Mouse (Mus musculus): ENCODE results near the gene Casd1. TPM values are rescaled to one million over a fixed set of nuclear protein-coding genes. Genes with fewer than 3 reads are reported as not detected.
"Not testable (repeated sequence)": the region's sequence is repeated elsewhere in the genome, so short reads cannot be mapped to it uniquely, and the experiment has no call there.

The Casd1 gene
- polyA plus RNA-seq, 1 experiment from 2014 or later = 58.6 TPM

DNA sequence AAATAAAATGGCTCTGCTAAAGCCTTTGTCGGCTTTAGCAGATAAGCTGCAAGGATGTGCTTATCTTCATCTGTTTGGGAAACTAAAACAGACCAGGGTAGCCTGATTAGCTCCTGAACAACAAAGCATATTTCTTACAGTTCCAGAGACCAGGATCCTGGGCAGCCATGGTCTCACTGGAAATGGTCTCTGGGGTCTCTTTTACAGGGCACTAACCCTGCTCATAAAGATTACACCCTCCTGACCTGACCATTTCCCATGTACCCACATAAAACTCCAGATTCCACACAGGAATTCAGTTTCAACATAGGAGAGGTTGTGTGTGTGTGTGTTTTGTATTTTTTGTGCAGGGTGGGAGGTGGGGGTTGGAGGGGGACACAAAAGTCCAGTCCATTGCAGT, 34.2 kb downstream of the Casd1 start:
- no peak for ATAC-seq (ENCODE audit: low read depth)
- H3K4me3 ChIP-seq (ENCODE audit: low read depth, low read length) = no peak overlapping the region
- 62% methylated on average over 1 of the region's 1 CpGs for WGBS
- no peak overlapping the region for H3K27ac ChIP-seq (ENCODE audit: low read depth, low read length)
- no peaks in the 10 kb centered on the region for H3K9me3 ChIP-seq (ENCODE audit: control insufficient read depth, low read length)
- H3K27me3 ChIP-seq (ENCODE audit: control insufficient read depth, insufficient read depth, low read length) = no peaks in the 10 kb centered on the region
- no peak overlapping the region for H3K9ac ChIP-seq (replicated peaks; ENCODE audit: low read depth, low read length)
- H3K4me1 ChIP-seq (ENCODE audit: control insufficient read depth, insufficient read depth, low read length) = no peaks in the 10 kb centered on the region
- no peaks in the 10 kb centered on the region for H3K36me3 ChIP-seq (ENCODE audit: control insufficient read depth, insufficient read depth, low read length)
- H3K4me2 ChIP-seq (ENCODE audit: low read depth, low read length) = no peak overlapping the region

DNA sequence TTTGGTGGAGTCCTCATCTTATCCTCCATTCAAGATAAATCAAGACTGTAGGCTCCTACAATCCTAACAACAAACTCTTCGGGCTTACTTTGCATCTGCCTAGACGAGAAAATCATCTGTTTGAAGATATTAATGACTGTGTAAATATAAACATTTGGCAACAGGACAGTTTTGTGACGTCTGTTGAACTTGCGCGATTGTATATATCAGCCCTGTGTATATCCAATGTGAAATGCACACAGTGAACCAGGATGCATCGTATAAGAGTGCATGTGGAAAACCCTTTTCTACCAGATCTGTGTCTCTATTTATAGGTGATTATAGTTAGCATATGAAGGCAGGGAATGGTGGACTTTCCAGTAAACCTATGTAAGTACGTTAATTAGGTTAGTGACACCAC, 41.4 kb downstream of the Casd1 start:
- no peaks in the 10 kb centered on the region for H3K9me3 ChIP-seq (ENCODE audit: control insufficient read depth, low read length)
- no peaks in the 10 kb centered on the region for H3K27me3 ChIP-seq (ENCODE audit: control insufficient read depth, insufficient read depth, low read length)
- H3K9ac ChIP-seq (replicated peaks; ENCODE audit: low read depth, low read length) = no peak overlapping the region
- H3K4me3 ChIP-seq (ENCODE audit: low read depth, low read length) = no peak overlapping the region
- no peaks in the 10 kb centered on the region; the same call in 1 of the 2 replicates for H3K36me3 ChIP-seq (ENCODE audit: control insufficient read depth, insufficient read depth, low read length)
- no peak overlapping the region for H3K27ac ChIP-seq (ENCODE audit: low read depth, low read length)
- H3K4me2 ChIP-seq (ENCODE audit: low read depth, low read length) = no peak overlapping the region
- 95% methylated on average over 7 of the region's 7 CpGs for WGBS
- H3K4me1 ChIP-seq (ENCODE audit: control insufficient read depth, insufficient read depth, low read length) = no peaks in the 10 kb centered on the region
- no peak for ATAC-seq (ENCODE audit: low read depth)

DNA sequence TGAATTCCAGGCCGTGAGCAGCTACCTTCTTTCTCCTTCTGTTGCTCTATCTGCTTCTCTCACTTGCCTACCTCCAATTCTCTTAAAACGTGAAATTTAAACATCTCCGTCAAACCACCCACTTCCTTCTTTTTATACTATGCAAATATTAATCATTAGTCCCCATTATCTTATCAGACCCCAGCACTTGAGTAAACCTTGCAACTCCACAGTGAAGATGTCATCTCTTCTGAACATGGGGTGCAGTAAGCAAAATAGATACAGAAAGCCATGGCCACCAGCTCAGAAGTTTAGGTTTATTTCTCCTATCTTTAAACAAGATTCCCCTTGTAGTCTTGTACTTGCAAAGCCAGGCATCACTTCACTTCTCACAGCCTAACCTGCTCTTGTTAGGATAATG, 46.7 kb downstream of the Casd1 start:
- 91% methylated on average over 3 of the region's 3 CpGs for WGBS

DNA sequence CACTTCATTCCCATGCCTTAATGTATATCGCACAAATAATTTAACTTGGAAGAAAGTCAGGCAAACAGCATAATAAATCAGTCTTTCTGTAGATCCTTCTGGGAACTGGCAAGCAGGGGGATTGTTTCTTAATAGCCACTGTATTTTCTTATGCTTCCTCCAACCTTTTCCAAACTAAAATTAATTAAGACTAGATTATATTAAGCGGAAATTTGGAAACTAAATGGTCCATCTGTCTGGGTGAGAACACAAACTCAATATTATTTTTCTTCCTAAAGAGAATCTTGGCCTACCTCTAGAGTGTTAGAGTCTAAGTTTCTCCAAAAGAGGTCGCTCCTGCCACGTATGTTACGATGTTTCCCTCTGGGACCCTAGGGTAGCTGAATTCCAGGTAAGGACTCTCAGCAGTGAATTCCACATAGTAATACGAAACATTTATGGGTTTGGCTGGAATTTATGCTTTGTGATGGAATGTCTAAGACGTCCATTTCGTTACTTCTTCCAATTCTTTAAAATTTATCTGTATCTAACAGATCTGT, 52.0 kb downstream of the Casd1 start:
- Histone ChIP-seq H3K36me3 (ENCODE audit: control insufficient read depth, insufficient read depth, low read length) (no peaks in the 10 kb centered on the region), H3K9ac (replicated peaks; ENCODE audit: low read depth, low read length) (no peak overlapping the region), H3K27ac (ENCODE audit: low read depth, low read length) (no peak overlapping the region), H3K27me3 (ENCODE audit: control insufficient read depth, insufficient read depth, low read length) (no peaks in the 10 kb centered on the region), H3K4me2 (ENCODE audit: low read depth, low read length) (no peak overlapping the region), H3K9me3 (ENCODE audit: control insufficient read depth, low read length) (no peaks in the 10 kb centered on the region), H3K4me3 (ENCODE audit: low read depth, low read length) (no peak overlapping the region), H3K4me1 (ENCODE audit: control insufficient read depth, insufficient read depth, low read length) (no peaks in the 10 kb centered on the region)
- no peak for ATAC-seq (ENCODE audit: low read depth)
- 77% methylated on average over 8 of the region's 8 CpGs for WGBS

More for the DNA sequence above, 46.7 kb downstream of the Casd1 start:
- no peak overlapping the region for H3K27ac ChIP-seq (ENCODE audit: low read depth, low read length)
- H3K4me2 ChIP-seq (ENCODE audit: low read depth, low read length) = no peak overlapping the region
- H3K9ac ChIP-seq (replicated peaks; ENCODE audit: low read depth, low read length) = no peak overlapping the region
- no peaks in the 10 kb centered on the region for H3K9me3 ChIP-seq (ENCODE audit: control insufficient read depth, low read length)
- H3K36me3 ChIP-seq (ENCODE audit: control insufficient read depth, insufficient read depth, low read length) = no peaks in the 10 kb centered on the region; the same call in 1 of the 2 replicates
- H3K4me3 ChIP-seq (ENCODE audit: low read depth, low read length) = no peak overlapping the region
- ATAC-seq (ENCODE audit: low read depth) = no peak
- H3K4me1 ChIP-seq (ENCODE audit: control insufficient read depth, insufficient read depth, low read length) = no peaks in the 10 kb centered on the region
- no peaks in the 10 kb centered on the region for H3K27me3 ChIP-seq (ENCODE audit: control insufficient read depth, insufficient read depth, low read length)

DNA sequence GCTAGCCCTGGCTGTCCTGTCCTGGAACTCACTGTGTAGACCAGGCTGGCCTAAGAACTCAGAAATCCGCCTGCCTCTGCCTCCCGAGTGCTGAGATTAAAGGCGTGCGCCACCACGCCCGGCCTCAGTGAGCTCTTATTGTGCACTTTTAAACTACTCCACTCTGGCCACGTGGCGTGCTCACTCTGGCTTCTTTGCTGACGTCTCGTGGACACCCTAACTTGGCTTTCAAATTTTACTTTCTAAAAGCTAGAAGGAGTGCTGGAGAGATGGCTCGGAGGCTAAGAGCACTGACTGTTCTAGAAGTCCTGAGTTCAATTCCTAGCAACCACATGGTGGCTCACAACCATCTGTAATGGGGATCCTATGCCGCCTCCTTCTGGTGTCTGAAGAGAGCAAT, 53.1 kb downstream of the Casd1 start:
- not testable (repeated sequence) for H3K4me1 ChIP-seq (ENCODE audit: control insufficient read depth, insufficient read depth, low read length); H3K36me3 ChIP-seq (ENCODE audit: control insufficient read depth, insufficient read depth, low read length); H3K4me3 ChIP-seq (ENCODE audit: low read depth, low read length); H3K9me3 ChIP-seq (ENCODE audit: control insufficient read depth, low read length); H3K27me3 ChIP-seq (ENCODE audit: control insufficient read depth, insufficient read depth, low read length); H3K9ac ChIP-seq (replicated peaks; ENCODE audit: low read depth, low read length); ATAC-seq (ENCODE audit: low read depth); H3K4me2 ChIP-seq (ENCODE audit: low read depth, low read length); H3K27ac ChIP-seq (ENCODE audit: low read depth, low read length)
- WGBS = 94% methylated on average over 12 of the region's 12 CpGs

DNA sequence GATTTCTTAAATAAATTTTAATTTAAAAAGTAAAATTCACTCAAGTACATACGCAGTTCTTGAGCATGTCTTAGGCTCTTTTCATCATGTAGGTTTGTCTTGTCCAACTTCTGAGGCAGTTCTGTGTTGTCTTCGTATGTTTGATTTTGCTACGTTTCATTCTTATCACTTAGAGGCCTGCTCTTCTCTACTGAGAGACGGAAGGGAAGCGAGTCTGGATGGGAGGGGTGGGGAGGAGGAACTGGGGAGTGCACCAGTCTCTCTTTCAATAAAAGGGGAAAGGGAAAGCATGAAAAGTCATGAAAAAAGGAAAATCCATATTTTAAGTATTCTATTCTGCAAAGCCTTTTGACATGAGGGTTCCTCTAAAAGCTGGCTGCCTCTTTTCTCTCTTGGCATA, 54.8 kb downstream of the Casd1 start:
- H3K9ac ChIP-seq (replicated peaks; ENCODE audit: low read depth, low read length) = no peak overlapping the region
- 77% methylated on average over 5 of the region's 5 CpGs for WGBS
- ATAC-seq (ENCODE audit: low read depth) = no peak
- no peaks in the 10 kb centered on the region for H3K36me3 ChIP-seq (ENCODE audit: control insufficient read depth, insufficient read depth, low read length)
- H3K4me3 ChIP-seq (ENCODE audit: low read depth, low read length) = no peak overlapping the region
- H3K27ac ChIP-seq (ENCODE audit: low read depth, low read length) = no peak overlapping the region
- H3K9me3 ChIP-seq (ENCODE audit: control insufficient read depth, low read length) = no peaks in the 10 kb centered on the region
- no peak overlapping the region for H3K4me2 ChIP-seq (ENCODE audit: low read depth, low read length)
- H3K27me3 ChIP-seq (ENCODE audit: control insufficient read depth, insufficient read depth, low read length) = no peaks in the 10 kb centered on the region
- H3K4me1 ChIP-seq (ENCODE audit: control insufficient read depth, insufficient read depth, low read length) = no peaks in the 10 kb centered on the region

DNA sequence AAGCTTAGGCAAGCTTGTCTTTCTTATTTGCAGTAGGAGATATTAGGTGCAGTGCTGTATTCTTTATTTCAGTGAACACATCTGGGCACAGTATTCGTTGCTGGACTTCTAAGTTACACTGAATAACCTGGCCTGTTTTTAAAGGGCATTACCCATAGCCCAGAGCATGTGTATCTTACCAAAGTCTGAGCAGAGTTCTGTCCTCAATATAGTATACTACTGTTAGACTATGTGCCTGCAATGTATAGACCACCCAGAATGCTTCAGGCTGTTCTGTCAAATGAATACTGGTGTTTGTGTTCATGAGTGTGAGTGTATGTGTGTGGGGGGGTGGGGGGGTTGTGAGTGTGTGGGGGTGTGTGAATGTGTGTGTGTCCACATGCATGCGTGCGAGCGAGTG, 55.3 kb downstream of the Casd1 start:
- Histone ChIP-seq H3K9me3 (ENCODE audit: control insufficient read depth, low read length) (no peaks in the 10 kb centered on the region), H3K4me3 (ENCODE audit: low read depth, low read length) (no peak overlapping the region), H3K9ac (replicated peaks; ENCODE audit: low read depth, low read length) (no peak overlapping the region), H3K4me1 (ENCODE audit: control insufficient read depth, insufficient read depth, low read length) (no peaks in the 10 kb centered on the region), H3K4me2 (ENCODE audit: low read depth, low read length) (no peak overlapping the region), H3K27ac (ENCODE audit: low read depth, low read length) (no peak overlapping the region), H3K27me3 (ENCODE audit: control insufficient read depth, insufficient read depth, low read length) (no peaks in the 10 kb centered on the region), H3K36me3 (ENCODE audit: control insufficient read depth, insufficient read depth, low read length) (no peaks in the 10 kb centered on the region)
- ATAC-seq (ENCODE audit: low read depth) = no peak
- WGBS = 93% methylated on average over 4 of the region's 4 CpGs

DNA sequence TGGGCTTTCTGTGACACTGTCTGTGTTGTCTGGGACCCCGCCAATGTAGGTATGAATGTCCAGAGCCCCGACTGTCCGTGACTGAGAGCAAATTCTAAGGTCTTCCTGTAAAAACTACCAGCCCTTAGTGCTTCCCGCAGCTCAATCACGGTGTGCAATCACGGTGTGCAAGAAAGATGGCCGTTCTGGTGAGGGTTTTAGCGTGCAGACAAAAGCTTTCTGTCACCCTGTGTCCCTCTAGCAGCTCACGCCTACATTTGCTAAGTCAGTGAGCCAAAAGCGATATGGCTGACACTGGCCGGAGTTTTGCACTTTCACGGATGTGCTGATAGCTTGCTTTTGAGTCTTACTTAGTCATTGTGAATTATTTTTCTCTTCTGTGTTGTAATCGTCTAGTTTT, 58.2 kb downstream of the Casd1 start:
- Histone ChIP-seq H3K9ac (replicated peaks; ENCODE audit: low read depth, low read length) (no peak overlapping the region), H3K4me2 (ENCODE audit: low read depth, low read length) (no peak overlapping the region), H3K27ac (ENCODE audit: low read depth, low read length) (no peak overlapping the region), H3K4me1 (ENCODE audit: control insufficient read depth, insufficient read depth, low read length) (no peaks in the 10 kb centered on the region), H3K27me3 (ENCODE audit: control insufficient read depth, insufficient read depth, low read length) (no peaks in the 10 kb centered on the region), H3K9me3 (ENCODE audit: control insufficient read depth, low read length) (no peaks in the 10 kb centered on the region), H3K36me3 (ENCODE audit: control insufficient read depth, insufficient read depth, low read length) (no peaks in the 10 kb centered on the region), H3K4me3 (ENCODE audit: low read depth, low read length) (no peak overlapping the region)
- ATAC-seq (ENCODE audit: low read depth) = no peak
- WGBS = 80% methylated on average over 13 of the region's 13 CpGs

DNA sequence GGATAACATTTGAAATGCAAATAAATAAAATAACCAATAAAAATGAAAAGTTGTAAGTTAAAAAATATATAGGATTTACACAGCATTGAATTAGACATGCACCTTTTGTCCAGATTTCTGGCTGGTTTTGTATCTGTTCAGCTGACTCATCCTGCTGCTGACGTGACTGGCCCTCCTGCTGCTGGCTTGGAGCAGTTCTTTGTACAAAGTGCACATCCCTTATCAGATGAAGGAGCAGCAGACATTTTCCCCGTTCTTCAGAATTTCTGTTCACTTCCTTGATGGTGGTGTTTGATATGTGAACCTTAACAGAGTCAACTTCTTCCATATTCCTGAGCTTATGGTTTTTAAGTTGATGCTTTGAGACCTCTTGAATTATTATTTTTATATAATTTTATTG, 62.9 kb downstream of the Casd1 start:
- no peaks in the 10 kb centered on the region for H3K36me3 ChIP-seq (ENCODE audit: control insufficient read depth, insufficient read depth, low read length)
- H3K27ac ChIP-seq (ENCODE audit: low read depth, low read length) = no peak overlapping the region
- no peak overlapping the region for H3K9ac ChIP-seq (replicated peaks; ENCODE audit: low read depth, low read length)
- WGBS = 67% methylated on average over 2 of the region's 2 CpGs
- no peaks in the 10 kb centered on the region for H3K9me3 ChIP-seq (ENCODE audit: control insufficient read depth, low read length)
- H3K4me2 ChIP-seq (ENCODE audit: low read depth, low read length) = no peak overlapping the region
- ATAC-seq (ENCODE audit: low read depth) = no peak
- H3K4me1 ChIP-seq (ENCODE audit: control insufficient read depth, insufficient read depth, low read length) = no peaks in the 10 kb centered on the region
- no peaks in the 10 kb centered on the region for H3K27me3 ChIP-seq (ENCODE audit: control insufficient read depth, insufficient read depth, low read length)
- H3K4me3 ChIP-seq (ENCODE audit: low read depth, low read length) = no peak overlapping the region

DNA sequence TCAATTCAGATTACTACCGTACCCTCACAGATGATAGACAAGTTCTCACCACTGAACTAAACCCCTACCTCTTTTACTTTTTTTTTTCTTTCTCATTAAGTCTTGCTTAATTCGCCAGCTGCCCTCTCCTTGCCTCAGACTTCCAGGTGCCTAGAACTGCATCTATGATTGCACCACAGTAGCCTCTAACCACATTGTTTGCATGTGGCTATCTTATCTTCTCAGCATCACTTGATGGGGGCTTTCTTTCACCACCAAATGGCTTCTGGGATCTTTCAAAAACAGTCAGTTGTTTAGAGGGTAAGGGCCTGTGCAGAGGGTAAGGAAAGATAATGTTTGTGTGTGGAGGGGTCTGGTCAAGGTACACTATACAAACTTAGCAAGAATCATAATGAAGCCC, 63.7 kb downstream of the Casd1 start:
- 80% methylated on average over 2 of the region's 2 CpGs for WGBS
- Histone ChIP-seq H3K27ac (ENCODE audit: low read depth, low read length) (no peak overlapping the region), H3K36me3 (ENCODE audit: control insufficient read depth, insufficient read depth, low read length) (no peaks in the 10 kb centered on the region), H3K4me3 (ENCODE audit: low read depth, low read length) (no peak overlapping the region), H3K4me1 (ENCODE audit: control insufficient read depth, insufficient read depth, low read length) (no peaks in the 10 kb centered on the region), H3K4me2 (ENCODE audit: low read depth, low read length) (no peak overlapping the region), H3K9me3 (ENCODE audit: control insufficient read depth, low read length) (no peaks in the 10 kb centered on the region), H3K9ac (replicated peaks; ENCODE audit: low read depth, low read length) (no peak overlapping the region), H3K27me3 (ENCODE audit: control insufficient read depth, insufficient read depth, low read length) (no peaks in the 10 kb centered on the region)
- no peak for ATAC-seq (ENCODE audit: low read depth)
